Mouse (Mus musculus) ES-E14 (cell line): ENCODE measurements at regions not wholly inside any gene's neighbourhood (a gene's known extent, or its start where the extent isn't known, plus 50 kb on each side); places are given as distances from the start of the nearest gene placed in this dataset.
"Not testable (repeated sequence)": the region's sequence is repeated elsewhere in the genome, so short reads cannot be mapped to it uniquely, and the experiment has no call there.

Experiments
- DNase-seq: peaks from one replicate; pipeline ENCODE4 v3.0.0-alpha.2; 2013; ENCODE audit warnings: low read depth, low spot score
- H3K27ac ChIP-seq: 2 replicates; pipeline ENCODE4 v1.5.1; 2012; ENCODE audit warnings: low read depth, mild to moderate bottlenecking, low read length, moderate library complexity, mixed read lengths; ENCODE audit not compliant: poor library complexity, insufficient read depth, severe bottlenecking
- H3K36me3 ChIP-seq: 2 replicates; pipeline ENCODE4 v1.6.1; 2012; ENCODE audit warnings: mild to moderate bottlenecking, low read length, moderate library complexity, mixed read lengths; ENCODE audit not compliant: control insufficient read depth, poor library complexity, insufficient read depth, severe bottlenecking
- H3K4me1 ChIP-seq, 2 experiments: fragments of 150-350 bp in 1 of 2; sonication (generic) in 1 of 2; 2 replicates each; pipeline ENCODE4 v1.6.1; 2012; ENCODE audit warnings: low read length in 2 of 2, mild to moderate bottlenecking in 1 of 2, mixed read lengths in 1 of 2; ENCODE audit not compliant: control insufficient read depth in 2 of 2, insufficient read depth in 2 of 2, poor library complexity in 1 of 2
- H3K4me3 ChIP-seq, 2 experiments: fragments of 150-350 bp in 1 of 2; sonication (generic) in 1 of 2; 2 replicates each; pipeline ENCODE4 v1.5.1; 2012; ENCODE audit warnings: low read length in 2 of 2, low read depth in 1 of 2, mild to moderate bottlenecking in 1 of 2, mixed read lengths in 1 of 2; ENCODE audit not compliant: insufficient read depth in 1 of 2, poor library complexity in 1 of 2, severe bottlenecking in 1 of 2
- H3K9ac ChIP-seq: 2 replicates; pipeline ENCODE4 v1.6.1; 2012; ENCODE audit warnings: low read depth, mild to moderate bottlenecking, low read length, mixed read lengths; ENCODE audit not compliant: poor library complexity, insufficient read depth, severe bottlenecking
- H3K9me3 ChIP-seq: fragments of 150-350 bp; sonication (generic); 2 replicates; pipeline ENCODE4 v1.6.1; 2012; ENCODE audit warnings: low read depth, mild to moderate bottlenecking, low read length; ENCODE audit not compliant: control insufficient read depth, insufficient read depth
- CHD2 ChIP-seq: IDR thresholded peaks from 2 replicates; pipeline ENCODE4 v1.6.1; 2014; ENCODE audit warnings: mild to moderate bottlenecking, low read depth, low read length, inconsistent platforms
- HCFC1 ChIP-seq: IDR thresholded peaks from 2 replicates; pipeline ENCODE4 v1.6.1; 2012; ENCODE audit warnings: low read length, inconsistent platforms, borderline replicate concordance; ENCODE audit not compliant: insufficient read depth
- MAFK ChIP-seq: IDR thresholded peaks from 2 replicates; pipeline ENCODE4 v1.6.1; 2014; ENCODE audit warnings: mild to moderate bottlenecking, low read depth, low read length, inconsistent platforms; ENCODE audit not compliant: insufficient read depth
- ZC3H11A ChIP-seq: IDR thresholded peaks from 2 replicates; pipeline ENCODE4 v1.6.1; 2012; ENCODE audit warnings: low read depth, mild to moderate bottlenecking, inconsistent platforms, low read length, borderline replicate concordance
- ZNF384 ChIP-seq: IDR thresholded peaks from 2 replicates; pipeline ENCODE4 v1.6.1; 2012; ENCODE audit warnings: low read depth, low read length, inconsistent platforms
- in situ Hi-C, 2 experiments: fragments of 600-800 bp; cut with MboI; formaldehyde crosslinking; loops; one replicate each; pipeline ENCODE4 v1.15.1; 2025; ENCODE audit warnings: low sequenced_read_pairs in 2 of 2, inconsistent platforms in 1 of 2; ENCODE audit not compliant: unreplicated experiment in 2 of 2

DNA sequence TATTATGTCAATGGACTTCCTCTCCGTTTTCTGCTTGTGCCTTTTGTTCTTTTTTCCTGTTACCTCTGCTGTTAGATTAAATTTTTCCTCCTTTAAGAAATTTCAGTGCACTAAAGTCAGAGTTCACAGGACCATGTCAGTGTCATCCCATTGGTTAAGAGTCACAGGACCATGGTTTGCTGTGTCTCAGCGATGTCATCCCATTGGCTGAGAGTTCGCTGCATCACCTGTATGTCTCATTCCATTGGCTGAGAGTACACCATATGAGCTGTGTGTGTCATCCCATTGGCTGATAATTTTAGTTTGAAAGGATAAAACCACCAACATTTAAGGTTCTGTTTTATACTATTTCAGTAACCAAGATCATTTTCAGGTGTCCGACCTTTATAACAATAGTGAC, 50.7 kb upstream of the Jade1 start:
- Histone ChIP-seq H3K27ac (no peak overlapping the region), H3K4me1 (no peaks in the 10 kb centered on the region), H3K9me3 (no peaks in the 10 kb centered on the region), H3K36me3 (peaks cover 4% of the 10 kb centered on the region), H3K9ac (no peak overlapping the region), H3K4me3 (no peak overlapping the region)
- TF ChIP-seq CHD2 = peak; percentile 56; the same call in 1 of the 2 replicates
- TF ChIP-seq MAFK = no peak
- no peak for DNase-seq
- in situ Hi-C loops = no loop called here

GRCm38 (mm10) chr3:41502161-41502560, 53.4 kb upstream of the Jade1 start:
- H3K4me1 ChIP-seq = peaks cover 0 to 8% of the 10 kb centered on the region in 2 experiments; a peak in 2 of 4 replicates
- no peaks in the 10 kb centered on the region for H3K9me3 ChIP-seq
- no peak overlapping the region for H3K4me3 ChIP-seq
- H3K27ac ChIP-seq = no peak overlapping the region
- DNase-seq = no peak
- in situ Hi-C loops = no loop called here
- H3K36me3 ChIP-seq = no peaks in the 10 kb centered on the region; the same call in 1 of the 2 replicates
- TF ChIP-seq CHD2 = no peak
- TF ChIP-seq HCFC1 = no peak
- no peak for TF ChIP-seq ZC3H11A
- TF ChIP-seq MAFK = no peak
- TF ChIP-seq ZNF384 = no peak
- H3K9ac ChIP-seq = no peak overlapping the region

DNA sequence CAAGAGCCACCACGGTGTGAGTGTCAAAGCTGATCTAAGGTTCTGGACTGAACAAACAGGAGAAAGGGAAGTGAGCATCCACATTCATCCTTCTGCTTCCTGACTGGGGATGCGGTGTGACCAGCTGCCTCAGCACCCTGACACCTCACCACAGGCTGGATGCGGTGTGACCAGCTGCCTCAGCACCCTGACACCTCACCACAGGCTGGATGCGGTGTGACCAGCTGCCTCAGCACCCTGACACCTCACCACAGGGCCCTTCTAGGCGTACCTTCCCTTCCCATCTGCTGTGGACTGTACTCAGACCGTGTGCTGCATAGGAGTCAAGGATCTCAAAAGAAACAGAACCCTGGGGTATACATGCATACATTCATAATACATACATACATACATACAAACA, 53.9 kb upstream of the Jade1 start:
- in situ Hi-C loops, DNase-seq, H3K27ac ChIP-seq, H3K36me3 ChIP-seq, H3K4me3 ChIP-seq, H3K4me1 ChIP-seq, H3K9ac ChIP-seq, H3K9me3 ChIP-seq: not testable (repeated sequence)

DNA sequence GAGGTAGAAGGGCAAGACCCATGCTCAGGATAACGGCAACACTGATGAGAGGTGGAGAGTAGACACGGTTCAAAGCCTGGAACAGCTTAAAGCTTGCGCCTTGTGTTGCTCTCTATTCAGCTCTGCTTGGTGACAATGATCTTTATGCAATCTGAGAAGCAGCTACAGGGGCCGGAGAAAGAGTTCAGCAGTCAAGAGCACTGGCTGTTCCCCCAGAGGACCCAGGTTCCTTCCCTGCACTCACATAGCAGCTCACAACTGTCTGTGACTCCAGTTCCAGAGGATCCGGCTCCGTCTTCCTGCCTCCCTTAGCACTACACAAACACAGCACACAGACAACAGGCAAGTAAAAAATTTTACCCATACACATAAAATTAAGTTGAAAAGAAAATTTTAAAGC, 54.4 kb upstream of the Jade1 start:
- Histone ChIP-seq H3K4me3 (no peak overlapping the region), H3K9me3 (no peaks in the 10 kb centered on the region), H3K4me1 (peaks cover 3 to 9% of the 10 kb centered on the region in 2 experiments; a peak in 2 of 4 replicates), H3K36me3 (no peaks in the 10 kb centered on the region; the same call in 1 of the 2 replicates), H3K9ac (no peak overlapping the region), H3K27ac (no peak overlapping the region)
- TF ChIP-seq ZNF384 = no peak
- no peak for TF ChIP-seq HCFC1
- TF ChIP-seq MAFK = no peak
- in situ Hi-C loops = no loop called here
- no peak for DNase-seq

GRCm38 (mm10) chr3:41499680-41500079, 55.9 kb upstream of the Jade1 start:
- H3K27ac ChIP-seq = no peak overlapping the region
- no peak overlapping the region for H3K9ac ChIP-seq
- no peaks in the 10 kb centered on the region for H3K9me3 ChIP-seq
- no peak for DNase-seq
- TF ChIP-seq CHD2 (no peak), ZNF384 (no peak), ZC3H11A (no peak), MAFK (no peak), HCFC1 (no peak)
- in situ Hi-C loops = no loop called here
- no peaks in the 10 kb centered on the region; the same call in 1 of the 2 replicates for H3K36me3 ChIP-seq
- H3K4me1 ChIP-seq = peaks cover 8 to 11% of the 10 kb centered on the region in 2 experiments
- H3K4me3 ChIP-seq = no peak overlapping the region
